Comparison of ENCODE assay signal across 23 mouse cellular contexts in genomic region chr3:132748750-132749149, GRCm38 (mm10).
DNase-seq lines count a peak whose midpoint lies in the region; ATAC-seq and TF ChIP-seq lines count a peak whose summit lies in the region.
"Had no signal": no experiment of that assay in that cellular context is flagged by ENCODE, and none has a peak within 500 bp of the region (broad histone marks: within the 10 kb centered on the region; RNA-seq: fewer than 3 reads in every experiment).

No protein-coding gene starts in this region.

- H3K27ac ChIP-seq in lung, embryonic 14.5 days (ENCODE audit: low read depth): no peak overlapping the region
- no peak overlapping the region for H3K27ac ChIP-seq in lung, postnatal 0 days (ENCODE audit: low read length)
- H3K27ac ChIP-seq in forebrain, embryonic 13.5 days: no peak overlapping the region
- H3K27ac ChIP-seq: embryonic facial prominence, embryonic 12.5 days; embryonic facial prominence, embryonic 15.5 days; forebrain, embryonic 15.5 days; gastrocnemius, adult 2 months; hindbrain, embryonic 12.5 days; hindbrain, embryonic 15.5 days had no signal

- 0 out of 2 replicates have a peak, but pooled peaks cover 5% of the 10 kb centered on the region for H3K36me3 ChIP-seq in lung, embryonic 14.5 days (ENCODE audit: insufficient read depth)
- H3K36me3 ChIP-seq in lung, postnatal 0 days (ENCODE audit: insufficient read depth, low read length): no peaks in the 10 kb centered on the region
- peaks cover 14% of the 10 kb centered on the region for H3K36me3 ChIP-seq in forebrain, embryonic 13.5 days (ENCODE audit: poor library complexity, severe bottlenecking)
- H3K36me3 ChIP-seq: embryonic facial prominence, embryonic 12.5 days had no signal

- DNase-seq in lung, embryonic 14.5 days: peak; percentile 57
- no peak for DNase-seq in lung, postnatal 36 days
- DNase-seq in lung, postnatal 0 days (ENCODE audit: low spot score): peak; percentile 82
- no peak for DNase-seq in lung, postnatal 14 days
- peak; percentile 37 for DNase-seq in MEL-GATA-1-ER (ENCODE audit: extremely low read depth, low read depth)
- peak; percentile 15 for DNase-seq in telencephalon, adult 2 months (ENCODE audit: low read depth, low spot score)
- no peak for DNase-seq in kidney, adult 11 months
- DNase-seq: adrenal gland, adult 8-10 months; adrenal gland, postnatal 36 days; cerebellum, adult 11 months; cerebellum, adult 2 months; cerebellum, adult 9-11 months; cerebellum, postnatal 25 days; gastrocnemius, adult 2 months; gastrocnemius, postnatal 14 days; heart, adult 11 months had no signal

- no peak overlapping the region for H3K4me3 ChIP-seq in lung, embryonic 14.5 days (ENCODE audit: low read depth, low read length)
- no peak overlapping the region for H3K4me3 ChIP-seq in lung, postnatal 0 days (ENCODE audit: low read depth, low read length)
- no peak overlapping the region for H3K4me3 ChIP-seq in forebrain, embryonic 13.5 days
- H3K4me3 ChIP-seq: embryonic facial prominence, embryonic 12.5 days; embryonic facial prominence, embryonic 15.5 days; forebrain, embryonic 15.5 days; gastrocnemius, adult 2 months; hindbrain, embryonic 12.5 days; hindbrain, embryonic 15.5 days had no signal

- peak; percentile 42; the same call in 1 of the 2 replicates for TF ChIP-seq EP300 in lung, postnatal 0 days (IDR thresholded peaks at IDR 0.05)

- 60% methylated on average over 3 of the region's 3 CpGs for WGBS in lung, embryonic 14.5 days
- WGBS in lung, postnatal 0 days: 63% methylated on average over 3 of the region's 3 CpGs
- WGBS in forebrain, embryonic 13.5 days: 92% methylated on average over 3 of the region's 3 CpGs

- ATAC-seq in lung, embryonic 14.5 days (ENCODE audit: insufficient read depth): peak; percentile 36; the same call in 1 of the 2 replicates
- peak; percentile 70 for ATAC-seq in lung, postnatal 0 days
- ATAC-seq in forebrain, embryonic 13.5 days: no peak
- ATAC-seq: activated CD4-positive, CD25-positive, alpha-beta regulatory T cell, adult 4 months; forebrain, embryonic 15.5 days had no signal

- no peaks in the 10 kb centered on the region for H3K27me3 ChIP-seq in lung, embryonic 14.5 days (ENCODE audit: insufficient read depth, low read length)
- H3K27me3 ChIP-seq in lung, postnatal 0 days (replicated peaks; ENCODE audit: insufficient read depth, low read length): no peaks in the 10 kb centered on the region
- H3K27me3 ChIP-seq in forebrain, embryonic 13.5 days: no peaks in the 10 kb centered on the region
- H3K27me3 ChIP-seq: embryonic facial prominence, embryonic 12.5 days; embryonic facial prominence, embryonic 15.5 days; forebrain, embryonic 15.5 days; hindbrain, embryonic 12.5 days; hindbrain, embryonic 15.5 days had no signal

- no peak for TF ChIP-seq CTCF in lung, embryonic 14.5 days (IDR thresholded peaks at IDR 0.05; ENCODE audit: low read depth)
- TF ChIP-seq CTCF in lung, postnatal 0 days (IDR thresholded peaks at IDR 0.05): no peak

- no peaks in the 10 kb centered on the region for H3K4me1 ChIP-seq in lung, embryonic 14.5 days (ENCODE audit: insufficient read depth)
- H3K4me1 ChIP-seq in lung, postnatal 0 days (ENCODE audit: insufficient read depth, low read depth, low read length): no peaks in the 10 kb centered on the region
- peaks cover 8% of the 10 kb centered on the region for H3K4me1 ChIP-seq in forebrain, embryonic 13.5 days
- H3K4me1 ChIP-seq: embryonic facial prominence, embryonic 12.5 days; embryonic facial prominence, embryonic 15.5 days; hindbrain, embryonic 15.5 days had no signal

- no peak overlapping the region for H3K4me2 ChIP-seq in lung, embryonic 14.5 days
- H3K4me2 ChIP-seq in lung, postnatal 0 days (replicated peaks; ENCODE audit: low read depth, low read length): no peak overlapping the region
- no peak overlapping the region for H3K4me2 ChIP-seq in forebrain, embryonic 13.5 days
- H3K4me2 ChIP-seq: embryonic facial prominence, embryonic 12.5 days; embryonic facial prominence, embryonic 15.5 days; forebrain, embryonic 15.5 days; hindbrain, embryonic 12.5 days; hindbrain, embryonic 15.5 days had no signal

- H3K9ac ChIP-seq in lung, embryonic 14.5 days: no peak overlapping the region
- H3K9ac ChIP-seq in lung, postnatal 0 days (replicated peaks; ENCODE audit: low read depth): no peak overlapping the region
- no peak overlapping the region for H3K9ac ChIP-seq in forebrain, embryonic 13.5 days
- H3K9ac ChIP-seq: embryonic facial prominence, embryonic 12.5 days; embryonic facial prominence, embryonic 15.5 days; forebrain, embryonic 15.5 days; hindbrain, embryonic 12.5 days; hindbrain, embryonic 15.5 days had no signal

- no peaks in the 10 kb centered on the region for H3K9me3 ChIP-seq in lung, embryonic 14.5 days (ENCODE audit: low read depth, low read length)
- no peaks in the 10 kb centered on the region for H3K9me3 ChIP-seq in lung, postnatal 0 days (ENCODE audit: low read length)
- no peaks in the 10 kb centered on the region for H3K9me3 ChIP-seq in forebrain, embryonic 13.5 days (replicated peaks)
- H3K9me3 ChIP-seq: embryonic facial prominence, embryonic 12.5 days; embryonic facial prominence, embryonic 15.5 days; forebrain, embryonic 15.5 days; hindbrain, embryonic 12.5 days; hindbrain, embryonic 15.5 days had no signal

Comparison
In these comparisons a context has a peak if more than half of its experiments do, and no peak if none do; other contexts are left out.
1. DNase-seq: peak in lung, embryonic 14.5 days (single experiment), lung, postnatal 0 days (single experiment), MEL-GATA-1-ER (single experiment) and telencephalon, adult 2 months (single experiment); none in lung, postnatal 36 days (single experiment), lung, postnatal 14 days (single experiment) and kidney, adult 11 months (single experiment).